Comparison of ENCODE assay signal across 12 mouse cellular contexts in genomic region chr19:4164100-4164499, GRCm38 (mm10). TPM values are rescaled to one million over a fixed set of nuclear protein-coding genes. Genes with fewer than 3 reads are reported as not detected.
A peak's percentile ranks its signal among the peaks of the same experiment; 100 is the strongest.
DNase-seq lines count a peak whose midpoint lies in the region; ATAC-seq and TF ChIP-seq lines count a peak whose summit lies in the region.
"Had no signal": no experiment of that assay in that cellular context is flagged by ENCODE, and none has a peak within 500 bp of the region (broad histone marks: within the 10 kb centered on the region; RNA-seq: fewer than 3 reads in every experiment).

No protein-coding gene starts in this region.

- no peaks in the 10 kb centered on the region for H3K27me3 ChIP-seq in hindbrain, embryonic 12.5 days
- no peaks in the 10 kb centered on the region for H3K27me3 ChIP-seq in hindbrain, embryonic 11.5 days (ENCODE audit: control insufficient read depth, insufficient read depth, low read length)
- no peaks in the 10 kb centered on the region for H3K27me3 ChIP-seq in MEL (ENCODE audit: control insufficient read depth in 1 of 2, insufficient read depth in 2 of 2, low read length in 2 of 2)
- H3K27me3 ChIP-seq in hindbrain, postnatal 0 days (ENCODE audit: insufficient read depth, low read length), result no peaks in the 10 kb centered on the region
- no peaks in the 10 kb centered on the region for H3K27me3 ChIP-seq in midbrain, embryonic 13.5 days

- H3K36me3 ChIP-seq in hindbrain, embryonic 12.5 days, result peaks cover 23% of the 10 kb centered on the region
- peaks cover 5% of the 10 kb centered on the region; the same call in 1 of the 2 replicates for H3K36me3 ChIP-seq in hindbrain, embryonic 11.5 days (ENCODE audit: control insufficient read depth, insufficient read depth, low read length)
- peaks cover 0 to 10% of the 10 kb centered on the region in 2 experiments; a peak in 3 of 4 replicates for H3K36me3 ChIP-seq in MEL (ENCODE audit: control insufficient read depth in 1 of 2, insufficient read depth in 2 of 2, low read length in 2 of 2)
- H3K36me3 ChIP-seq in hindbrain, postnatal 0 days (ENCODE audit: insufficient read depth, low read length), result peaks cover 15% of the 10 kb centered on the region
- peaks cover 22% of the 10 kb centered on the region for H3K36me3 ChIP-seq in midbrain, embryonic 13.5 days

- H3K27ac ChIP-seq in hindbrain, embryonic 12.5 days, result 0 out of 2 replicates have a peak overlapping the region, but pooled peaks have one; percentile 79
- no peak overlapping the region for H3K27ac ChIP-seq in hindbrain, embryonic 11.5 days (ENCODE audit: low read depth, low read length)
- no peak overlapping the region for H3K27ac ChIP-seq in MEL (ENCODE audit: control insufficient read depth, low read depth, low read length)
- peak overlapping the region; percentile 85 for H3K27ac ChIP-seq in hindbrain, postnatal 0 days
- H3K27ac ChIP-seq in midbrain, embryonic 13.5 days, result 0 out of 2 replicates have a peak overlapping the region, but pooled peaks have one; percentile 2

- TF ChIP-seq CTCF in MEL (IDR thresholded peaks at IDR 0.05 in 2 of 3, conservative IDR thresholded peaks at IDR 0.05 in 1 of 3; ENCODE audit: control insufficient read depth in 1 of 3, insufficient read depth in 1 of 3, low read depth in 2 of 3, low read length in 3 of 3, poor library complexity in 1 of 3, severe bottlenecking in 1 of 3), result no peak
- TF ChIP-seq CTCF in hindbrain, postnatal 0 days (IDR thresholded peaks at IDR 0.05; ENCODE audit: low read depth), result no peak

- TF ChIP-seq POLR2A in MEL (IDR thresholded peaks at IDR 0.05; ENCODE audit: control insufficient read depth in 1 of 2, insufficient read depth in 1 of 2, low read depth in 1 of 2, low read length in 2 of 2, poor library complexity in 1 of 2), result no peak

- no peak for TF ChIP-seq EP300 in MEL (IDR thresholded peaks at IDR 0.05; ENCODE audit: low read depth in 1 of 2, low read length in 2 of 2)

- no peak overlapping the region for H3K4me3 ChIP-seq in hindbrain, embryonic 12.5 days
- H3K4me3 ChIP-seq in hindbrain, embryonic 11.5 days (ENCODE audit: low read depth, low read length), result no peak overlapping the region; the same call in 1 of the 2 replicates
- no peak overlapping the region for H3K4me3 ChIP-seq in MEL (ENCODE audit: control insufficient read depth in 1 of 2, insufficient read depth in 1 of 2, low read depth in 2 of 2, low read length in 2 of 2)
- no peak overlapping the region for H3K4me3 ChIP-seq in hindbrain, postnatal 0 days (ENCODE audit: low read length)
- H3K4me3 ChIP-seq in midbrain, embryonic 13.5 days (replicated peaks), result no peak overlapping the region; the same call in 1 of the 2 replicates

- DNase-seq in hindbrain, embryonic 11.5 days (ENCODE audit: low spot score), result no peak
- DNase-seq in MEL (ENCODE audit: low read depth, low spot score), result no peak
- no peak for DNase-seq in hindbrain, postnatal 0 days (ENCODE audit: low spot score)
- DNase-seq in ovary, adult 18-20 months (ENCODE audit: low spot score), result no peak
- no peak for DNase-seq in frontal cortex, postnatal 25 days (ENCODE audit: low spot score in 2 of 2)
- DNase-seq: heart, adult 18-20 months; heart, postnatal 10 days; kidney, adult 2 months had no signal

- 87% methylated on average over 3 of the region's 3 CpGs for WGBS in hindbrain, embryonic 12.5 days
- WGBS in hindbrain, embryonic 11.5 days, result 83% methylated on average over 3 of the region's 3 CpGs
- 81% methylated on average over 3 of the region's 3 CpGs for WGBS in hindbrain, postnatal 0 days
- 83% methylated on average over 3 of the region's 3 CpGs for WGBS in midbrain, embryonic 13.5 days

- H3K9me3 ChIP-seq in hindbrain, embryonic 12.5 days (replicated peaks), result no peaks in the 10 kb centered on the region
- H3K9me3 ChIP-seq in hindbrain, embryonic 11.5 days (ENCODE audit: control insufficient read depth, low read length), result no peaks in the 10 kb centered on the region
- no peaks in the 10 kb centered on the region for H3K9me3 ChIP-seq in MEL (replicated peaks; ENCODE audit: insufficient read depth, low read length)
- H3K9me3 ChIP-seq in hindbrain, postnatal 0 days (ENCODE audit: low read length), result no peaks in the 10 kb centered on the region
- H3K9me3 ChIP-seq in midbrain, embryonic 13.5 days, result no peaks in the 10 kb centered on the region

- no peak overlapping the region; the same call in 1 of the 2 replicates for H3K4me2 ChIP-seq in hindbrain, embryonic 12.5 days (replicated peaks)
- no peak overlapping the region for H3K4me2 ChIP-seq in hindbrain, embryonic 11.5 days (replicated peaks; ENCODE audit: low read depth, low read length)
- no peak overlapping the region for H3K4me2 ChIP-seq in hindbrain, postnatal 0 days (ENCODE audit: low read depth, low read length)
- H3K4me2 ChIP-seq in midbrain, embryonic 13.5 days (replicated peaks), result no peak overlapping the region

- peaks cover 10% of the 10 kb centered on the region for H3K4me1 ChIP-seq in hindbrain, embryonic 12.5 days
- H3K4me1 ChIP-seq in hindbrain, embryonic 11.5 days (replicated peaks; ENCODE audit: control insufficient read depth, insufficient read depth, low read length), result peaks cover 5% of the 10 kb centered on the region; the same call in 1 of the 2 replicates
- peaks cover 2 to 20% of the 10 kb centered on the region in 2 experiments for H3K4me1 ChIP-seq in MEL (ENCODE audit: control insufficient read depth in 1 of 2, insufficient read depth in 2 of 2, low read length in 2 of 2)
- H3K4me1 ChIP-seq in hindbrain, postnatal 0 days (ENCODE audit: insufficient read depth, low read length), result peaks cover 7% of the 10 kb centered on the region; the same call in 1 of the 2 replicates
- H3K4me1 ChIP-seq in midbrain, embryonic 13.5 days (replicated peaks), result peaks cover 20% of the 10 kb centered on the region

- no peak for ATAC-seq in hindbrain, embryonic 12.5 days (ENCODE audit: low FRiP score)
- ATAC-seq in hindbrain, embryonic 11.5 days (ENCODE audit: low FRiP score), result no peak
- no peak for ATAC-seq in hindbrain, postnatal 0 days
- no peak for ATAC-seq in midbrain, embryonic 13.5 days
- ATAC-seq in erythroblast, adult 5-6 weeks (replicated peaks; ENCODE audit: low FRiP score, poor library complexity, severe bottlenecking), result no peak

- H3K9ac ChIP-seq in hindbrain, embryonic 12.5 days, result no peak overlapping the region
- H3K9ac ChIP-seq in hindbrain, embryonic 11.5 days (ENCODE audit: low read depth, low read length), result no peak overlapping the region
- 0 out of 2 replicates have a peak overlapping the region, but pooled peaks have one; percentile 20 for H3K9ac ChIP-seq in MEL (ENCODE audit: control insufficient read depth, low read depth, low read length, poor library complexity, severe bottlenecking)
- no peak overlapping the region; the same call in 1 of the 2 replicates for H3K9ac ChIP-seq in hindbrain, postnatal 0 days (replicated peaks; ENCODE audit: low read length)
- no peak overlapping the region for H3K9ac ChIP-seq in midbrain, embryonic 13.5 days (replicated peaks)

- TF ChIP-seq RAD21 in MEL (IDR thresholded peaks at IDR 0.05; ENCODE audit: low read depth, low read length), result no peak

- H3K79me2 ChIP-seq in MEL (ENCODE audit: control insufficient read depth, insufficient read depth, low read length, poor library complexity), result peaks cover 4% of the 10 kb centered on the region

RNA-seq across cellular contexts. Expression of gene Rps6kb2, which starts 0.9 kb away (rescaled TPM):
- polyA plus RNA-seq in hindbrain, embryonic 12.5 days (2016; fragmentation: Nextera tagmentation; extraction: Ambion mirVana), result 64.8 and 68.2 TPM in 2 replicates
- polyA plus RNA-seq in hindbrain, embryonic 11.5 days (2014; fragmentation: Nextera tagmentation; extraction: Ambion mirVana), result 42.2 and 45.7 TPM in 2 replicates
- total RNA-seq in MEL (2012; rRNA removed), result 7.4 and 8.7 TPM in 2 replicates
- 10 to 100 TPM in 1 of 2 experiments, not detected in 1; 19.8 TPM for polyA plus RNA-seq in MEL (2012; ENCODE audit: insufficient read depth in 1 of 2, insufficient read length in 2 of 2, low read depth in 1 of 2, low replicate concordance in 2 of 2, missing spikeins in 1 of 2)
- total RNA-seq in hindbrain, postnatal 0 days (2014; rRNA removed), result 17.6 and 24.7 TPM in 2 replicates
- 49.6 and 56.5 TPM in 2 replicates for polyA plus RNA-seq in hindbrain, postnatal 0 days (2015; fragmentation: Nextera tagmentation; extraction: Ambion mirVana)
- 60.5 and 62.9 TPM in 2 replicates for polyA plus RNA-seq in midbrain, embryonic 13.5 days (2015; fragmentation: Nextera tagmentation; extraction: Ambion mirVana)
- 7.1 and 25.3 TPM in 2 replicates for total RNA-seq in erythroblast, adult 5-6 weeks (2015; ENCODE audit: low replicate concordance)
- 23.9 and 27.2 TPM in 2 replicates for total RNA-seq in erythroblast, adult 5-6 weeks (2017; ENCODE audit: low replicate concordance)

RNA-seq across cellular contexts. Expression of gene Ptprcap, which starts 10.7 kb away (rescaled TPM):
- 1.0 and 1.2 TPM in 2 replicates for polyA plus RNA-seq in hindbrain, embryonic 12.5 days (2016; fragmentation: Nextera tagmentation; extraction: Ambion mirVana)
- 1.0 and 1.1 TPM in 2 replicates for polyA plus RNA-seq in hindbrain, embryonic 11.5 days (2014; fragmentation: Nextera tagmentation; extraction: Ambion mirVana)
- total RNA-seq in MEL (2012; rRNA removed), result 75.7 and 80.3 TPM in 2 replicates
- polyA plus RNA-seq in MEL (2012; ENCODE audit: insufficient read depth in 1 of 2, insufficient read length in 2 of 2, low read depth in 1 of 2, low replicate concordance in 2 of 2, missing spikeins in 1 of 2), result 10 to 100 TPM in 1 of 2 experiments, not detected in 1; 67.9 TPM
- total RNA-seq in hindbrain, postnatal 0 days (2014; rRNA removed), result 1.0 TPM in 1 of 2 replicates, not detected in the other
- 0.40 and 0.44 TPM in 2 replicates for polyA plus RNA-seq in hindbrain, postnatal 0 days (2015; fragmentation: Nextera tagmentation; extraction: Ambion mirVana)
- 0.24 and 0.50 TPM in 2 replicates for polyA plus RNA-seq in midbrain, embryonic 13.5 days (2015; fragmentation: Nextera tagmentation; extraction: Ambion mirVana)
- 22.9 and 36.6 TPM in 2 replicates for total RNA-seq in erythroblast, adult 5-6 weeks (2015; ENCODE audit: low replicate concordance)
- 7.7 and 8.3 TPM in 2 replicates for total RNA-seq in erythroblast, adult 5-6 weeks (2017; ENCODE audit: low replicate concordance)

RNA-seq across cellular contexts. Expression of gene Carns1, which starts 11.2 kb away (rescaled TPM):
- polyA plus RNA-seq in hindbrain, embryonic 12.5 days (2016; fragmentation: Nextera tagmentation; extraction: Ambion mirVana), result 4.7 and 5.0 TPM in 2 replicates
- 2.8 and 3.3 TPM in 2 replicates for polyA plus RNA-seq in hindbrain, embryonic 11.5 days (2014; fragmentation: Nextera tagmentation; extraction: Ambion mirVana)
- total RNA-seq in MEL (2012; rRNA removed), result 0.39 and 0.81 TPM in 2 replicates
- polyA plus RNA-seq in MEL (2012; ENCODE audit: insufficient read depth in 1 of 2, insufficient read length in 2 of 2, low read depth in 1 of 2, low replicate concordance in 2 of 2, missing spikeins in 1 of 2), result under 1 TPM in 1 of 2 experiments, not detected in 1; 0.63 TPM
- 5.5 and 8.3 TPM in 2 replicates for total RNA-seq in hindbrain, postnatal 0 days (2014; rRNA removed)
- polyA plus RNA-seq in hindbrain, postnatal 0 days (2015; fragmentation: Nextera tagmentation; extraction: Ambion mirVana), result 7.1 and 7.5 TPM in 2 replicates
- polyA plus RNA-seq in midbrain, embryonic 13.5 days (2015; fragmentation: Nextera tagmentation; extraction: Ambion mirVana), result 4.2 and 4.8 TPM in 2 replicates
- 0.84 and 6.5 TPM in 2 replicates for total RNA-seq in erythroblast, adult 5-6 weeks (2015; ENCODE audit: low replicate concordance)
- 0.60 and 0.70 TPM in 2 replicates for total RNA-seq in erythroblast, adult 5-6 weeks (2017; ENCODE audit: low replicate concordance)

RNA-seq across cellular contexts. Expression of gene Coro1b, which starts 15.7 kb away (rescaled TPM):
- polyA plus RNA-seq in hindbrain, embryonic 12.5 days (2016; fragmentation: Nextera tagmentation; extraction: Ambion mirVana), result 128 and 131 TPM in 2 replicates
- polyA plus RNA-seq in hindbrain, embryonic 11.5 days (2014; fragmentation: Nextera tagmentation; extraction: Ambion mirVana), result 119 and 123 TPM in 2 replicates
- 54.1 and 55.5 TPM in 2 replicates for total RNA-seq in MEL (2012; rRNA removed)
- polyA plus RNA-seq in MEL (2012; ENCODE audit: insufficient read depth in 1 of 2, insufficient read length in 2 of 2, low read depth in 1 of 2, low replicate concordance in 2 of 2, missing spikeins in 1 of 2), result 100 to 1,000 TPM in 1 of 2 experiments, not detected in 1; 111 TPM
- 71.5 and 137 TPM in 2 replicates for total RNA-seq in hindbrain, postnatal 0 days (2014; rRNA removed)
- 90.7 and 114 TPM in 2 replicates for polyA plus RNA-seq in hindbrain, postnatal 0 days (2015; fragmentation: Nextera tagmentation; extraction: Ambion mirVana)
- polyA plus RNA-seq in midbrain, embryonic 13.5 days (2015; fragmentation: Nextera tagmentation; extraction: Ambion mirVana), result 121 and 127 TPM in 2 replicates
- 55.8 and 69.6 TPM in 2 replicates for total RNA-seq in erythroblast, adult 5-6 weeks (2015; ENCODE audit: low replicate concordance)
- total RNA-seq in erythroblast, adult 5-6 weeks (2017; ENCODE audit: low replicate concordance), result 19.1 and 22.6 TPM in 2 replicates

RNA-seq across cellular contexts. Expression of gene Cabp4, which starts 20.3 kb away (rescaled TPM):
- polyA plus RNA-seq in hindbrain, embryonic 12.5 days (2016; fragmentation: Nextera tagmentation; extraction: Ambion mirVana), result 0.16 and 0.39 TPM in 2 replicates
- not detected in 2 replicates for polyA plus RNA-seq in hindbrain, embryonic 11.5 days (2014; fragmentation: Nextera tagmentation; extraction: Ambion mirVana)
- 0.08 and 0.13 TPM in 2 replicates for total RNA-seq in MEL (2012; rRNA removed)
- polyA plus RNA-seq in MEL (2012; ENCODE audit: insufficient read depth in 1 of 2, insufficient read length in 2 of 2, low read depth in 1 of 2, low replicate concordance in 2 of 2, missing spikeins in 1 of 2), result under 1 TPM in 1 of 2 experiments, not detected in 1; 0.24 TPM
- not detected in 2 replicates for total RNA-seq in hindbrain, postnatal 0 days (2014; rRNA removed)
- 0.29 and 0.51 TPM in 2 replicates for polyA plus RNA-seq in hindbrain, postnatal 0 days (2015; fragmentation: Nextera tagmentation; extraction: Ambion mirVana)
- polyA plus RNA-seq in midbrain, embryonic 13.5 days (2015; fragmentation: Nextera tagmentation; extraction: Ambion mirVana), result 0.19 and 0.34 TPM in 2 replicates
- total RNA-seq in erythroblast, adult 5-6 weeks (2015; ENCODE audit: low replicate concordance), result not detected in 2 replicates
- 0.43 TPM in 1 of 2 replicates, not detected in the other for total RNA-seq in erythroblast, adult 5-6 weeks (2017; ENCODE audit: low replicate concordance)
- total RNA-seq: heart, postnatal 10 days had no signal
- polyA plus RNA-seq: lung, embryonic 16.5 days had no signal

Comparison
In these comparisons a context has a peak if more than half of its experiments do, and no peak if none do; other contexts are left out.
1. H3K27ac ChIP-seq: peak in hindbrain, embryonic 12.5 days (single experiment), hindbrain, postnatal 0 days (single experiment) and midbrain, embryonic 13.5 days (single experiment); none in hindbrain, embryonic 11.5 days (single experiment) and MEL (single experiment).